Mouse (Mus musculus): ENCODE data around the gene Jaml. TPM values are rescaled to one million over a fixed set of nuclear protein-coding genes. Genes with fewer than 3 reads are reported as not detected.

The Jaml gene
- polyA plus RNA-seq, 1 experiment from 2014 or later = 80.6 TPM

- H3K4me2 ChIP-seq (replicated peaks) = no peak overlapping the region
- WGBS = 41% methylated on average over 9 of the region's 9 CpGs
Measured at GRCm38 (mm10) chr9:45116819-45117218, 37.8 kb downstream of the Jaml start.

DNA sequence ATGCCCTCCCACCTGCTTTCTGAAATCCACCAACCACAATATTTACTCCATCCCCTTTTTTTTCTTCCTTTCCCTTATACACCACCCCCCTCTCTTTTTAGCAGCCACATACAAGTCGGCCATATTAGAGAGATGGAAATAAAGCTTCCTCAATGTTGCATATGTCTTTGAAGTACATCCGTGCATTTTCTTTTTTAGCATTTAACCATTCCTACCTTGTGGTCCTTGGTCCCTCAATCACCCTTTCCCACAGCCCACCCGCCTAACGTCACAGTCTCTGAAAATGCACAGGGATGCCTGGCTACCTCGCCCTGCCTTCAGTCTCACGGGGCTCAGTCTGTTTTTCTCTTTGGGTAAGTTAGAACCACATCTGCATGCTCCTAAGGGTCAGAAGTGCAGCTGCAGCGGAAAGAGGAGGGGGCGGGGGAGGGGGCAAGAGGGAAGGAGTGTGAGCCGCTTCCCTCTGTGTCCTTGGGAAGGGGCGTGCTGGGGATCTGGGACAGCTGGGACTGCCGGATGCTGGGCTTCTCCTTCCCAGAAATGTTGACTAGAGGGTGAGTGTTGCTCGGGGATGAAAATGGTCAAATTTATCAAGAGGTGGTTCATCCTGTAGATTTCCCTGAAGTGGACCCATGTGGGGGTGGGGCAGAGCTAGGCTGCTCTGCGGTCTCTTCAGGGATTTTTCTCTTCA lies 38.9 kb downstream of the Jaml start, which contains the start of gene Scn2b:
Scn2b (plus strand) TSS at position 42 of the 691 bp plus-strand sequence.
- H3K36me3 ChIP-seq = no peaks in the 10 kb centered on the region

More at GRCm38 (mm10) chr9:45116819-45117218, 37.8 kb downstream of the Jaml start:
- no peak overlapping the region for H3K4me3 ChIP-seq (replicated peaks)
- H3K4me1 ChIP-seq (replicated peaks) = peaks cover 16% of the 10 kb centered on the region
- no peak overlapping the region for H3K27ac ChIP-seq
- ATAC-seq = no peak
- no peak overlapping the region for H3K9ac ChIP-seq
- H3K27me3 ChIP-seq (replicated peaks) = no peaks in the 10 kb centered on the region
- no peaks in the 10 kb centered on the region for H3K9me3 ChIP-seq
- no peaks in the 10 kb centered on the region for H3K36me3 ChIP-seq

GRCm38 (mm10) chr9:45118552-45118951 lies 39.6 kb downstream of the Jaml start:
- Histone ChIP-seq H3K9me3 (no peaks in the 10 kb centered on the region), H3K9ac (no peak overlapping the region; the same call in 1 of the 2 replicates), H3K4me2 (replicated peaks) (peak overlapping the region; percentile 62), H3K4me3 (replicated peaks) (peak overlapping the region; percentile 50), H3K27ac (no peak overlapping the region), H3K27me3 (replicated peaks) (no peaks in the 10 kb centered on the region), H3K4me1 (replicated peaks) (peaks cover 24% of the 10 kb centered on the region), H3K36me3 (no peaks in the 10 kb centered on the region)
- ATAC-seq = no peak
- 28% methylated on average over 10 of the region's 10 CpGs for WGBS

More for the DNA sequence above, 38.9 kb downstream of the Jaml start, which contains the start of gene Scn2b:
- no peaks in the 10 kb centered on the region for H3K9me3 ChIP-seq
- H3K4me2 ChIP-seq (replicated peaks) = peak within 1 kb of the TSS; percentile 62
- peak within 1 kb of the TSS; percentile 53 for H3K9ac ChIP-seq
- ATAC-seq = no peak
- peaks cover 24% of the 10 kb centered on the region for H3K4me1 ChIP-seq (replicated peaks)
- 2% methylated on average over 13 of the region's 13 CpGs for WGBS
- H3K4me3 ChIP-seq (replicated peaks) = peak within 1 kb of the TSS; percentile 50
- peak within 1 kb of the TSS; percentile 60; the same call in 1 of the 2 replicates for H3K27ac ChIP-seq
- no peaks in the 10 kb centered on the region for H3K27me3 ChIP-seq (replicated peaks)

- H3K9ac ChIP-seq = no peak overlapping the region
- H3K4me3 ChIP-seq (replicated peaks) = no peak overlapping the region
- no peaks in the 10 kb centered on the region for H3K9me3 ChIP-seq
- ATAC-seq = no peak
- WGBS = 95% methylated on average over 8 of the region's 8 CpGs
- H3K27me3 ChIP-seq (replicated peaks) = no peaks in the 10 kb centered on the region
- no peak overlapping the region for H3K27ac ChIP-seq
- peaks cover 24% of the 10 kb centered on the region for H3K4me1 ChIP-seq (replicated peaks)
- H3K36me3 ChIP-seq = no peaks in the 10 kb centered on the region
- no peak overlapping the region for H3K4me2 ChIP-seq (replicated peaks)
Measured at GRCm38 (mm10) chr9:45119316-45119953, 40.5 kb downstream of the Jaml start.

- no peaks in the 10 kb centered on the region for H3K36me3 ChIP-seq
- no peaks in the 10 kb centered on the region for H3K9me3 ChIP-seq
- H3K9ac ChIP-seq = no peak overlapping the region
- ATAC-seq = no peak
- 90% methylated on average over 14 of the region's 14 CpGs for WGBS
- peaks cover 24% of the 10 kb centered on the region for H3K4me1 ChIP-seq (replicated peaks)
- H3K4me3 ChIP-seq (replicated peaks) = no peak overlapping the region
- H3K27me3 ChIP-seq (replicated peaks) = no peaks in the 10 kb centered on the region
- no peak overlapping the region for H3K4me2 ChIP-seq (replicated peaks)
- no peak overlapping the region for H3K27ac ChIP-seq
Measured at GRCm38 (mm10) chr9:45119954-45120530, 41.1 kb downstream of the Jaml start.

- peaks cover 24% of the 10 kb centered on the region for H3K4me1 ChIP-seq (replicated peaks)
Measured at GRCm38 (mm10) chr9:45120567-45120966, 41.6 kb downstream of the Jaml start.

GRCm38 (mm10) chr9:45121001-45121400 lies 42.0 kb downstream of the Jaml start:
- Histone ChIP-seq H3K4me1 (replicated peaks) (peaks cover 24% of the 10 kb centered on the region), H3K4me2 (replicated peaks) (no peak overlapping the region), H3K9ac (no peak overlapping the region), H3K27me3 (replicated peaks) (no peaks in the 10 kb centered on the region), H3K9me3 (no peaks in the 10 kb centered on the region), H3K36me3 (no peaks in the 10 kb centered on the region), H3K27ac (no peak overlapping the region), H3K4me3 (replicated peaks) (no peak overlapping the region)
- 66% methylated on average over 6 of the region's 6 CpGs for WGBS
- no peak for ATAC-seq

More at GRCm38 (mm10) chr9:45120567-45120966, 41.6 kb downstream of the Jaml start:
- no peak for ATAC-seq
- Histone ChIP-seq H3K36me3 (no peaks in the 10 kb centered on the region), H3K27ac (no peak overlapping the region), H3K4me3 (replicated peaks) (no peak overlapping the region), H3K27me3 (replicated peaks) (no peaks in the 10 kb centered on the region), H3K9me3 (no peaks in the 10 kb centered on the region), H3K4me2 (replicated peaks) (no peak overlapping the region), H3K9ac (no peak overlapping the region)
- WGBS = 84% methylated on average over 6 of the region's 6 CpGs

DNA sequence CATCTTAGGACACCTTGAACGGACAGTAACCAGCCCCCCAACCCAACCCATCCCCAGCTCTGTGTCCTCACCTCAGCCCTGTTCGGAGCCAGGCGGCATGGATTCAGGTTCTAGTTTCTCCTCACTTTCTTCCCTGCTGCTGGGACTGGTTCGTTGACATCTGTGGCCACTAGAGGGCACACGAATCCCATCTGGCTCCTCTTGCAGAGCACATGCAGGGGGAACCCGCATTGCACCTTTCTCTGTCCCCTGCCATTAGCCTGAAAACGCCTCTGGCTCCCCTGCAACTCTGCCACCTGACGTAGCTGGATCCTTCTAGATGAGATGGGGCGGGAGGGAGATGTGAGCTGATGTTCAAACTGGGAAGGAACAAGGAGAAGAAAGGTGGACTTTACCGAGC lies 42.8 kb downstream of the Jaml start:
- H3K27ac ChIP-seq = peak overlapping the region; percentile 36; the same call in 1 of the 2 replicates
- H3K9ac ChIP-seq = no peak overlapping the region

DNA sequence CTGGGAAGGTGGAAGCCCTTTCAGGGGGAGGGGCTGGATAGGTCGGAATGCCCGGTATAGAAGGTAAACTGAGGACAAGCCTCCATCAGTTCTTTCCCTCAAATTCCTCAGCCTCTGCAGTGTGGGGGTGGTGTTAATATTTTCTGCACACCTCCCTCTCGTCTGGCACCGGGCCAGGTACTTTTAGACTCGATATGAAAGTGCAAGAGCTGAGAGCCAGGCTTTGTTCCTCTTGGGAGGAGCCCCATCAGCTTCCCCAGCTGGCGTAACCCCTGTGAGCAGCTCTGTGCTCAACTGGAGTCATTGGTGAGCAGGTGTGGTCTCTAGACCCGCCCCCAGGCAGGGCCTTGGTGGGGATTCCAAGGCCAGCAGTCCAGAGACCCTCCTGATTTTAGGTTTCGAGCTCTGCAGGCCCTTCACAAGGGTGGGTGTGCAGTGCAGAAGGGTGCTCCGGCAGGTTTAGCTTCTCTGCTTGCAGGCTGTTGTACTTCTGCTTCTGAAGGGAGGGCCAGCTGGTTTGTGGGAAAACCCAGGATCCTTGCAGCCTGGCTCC lies 43.3 kb downstream of the Jaml start:
- no peaks in the 10 kb centered on the region for H3K27me3 ChIP-seq (replicated peaks)
- H3K4me1 ChIP-seq (replicated peaks) = peaks cover 17% of the 10 kb centered on the region
- 0 out of 2 replicates have a peak overlapping the region, but pooled peaks have one; percentile 2 for H3K4me3 ChIP-seq (replicated peaks)
- peak overlapping the region; percentile 53 for H3K4me2 ChIP-seq (replicated peaks)
- H3K27ac ChIP-seq = peak overlapping the region; percentile 36
- WGBS = 26% methylated on average over 9 of the region's 9 CpGs
- H3K9me3 ChIP-seq = no peaks in the 10 kb centered on the region
- ATAC-seq = peak; percentile 82
- H3K36me3 ChIP-seq = no peaks in the 10 kb centered on the region
- H3K9ac ChIP-seq = no peak overlapping the region

More for the DNA sequence above, 42.8 kb downstream of the Jaml start:
- peaks cover 18% of the 10 kb centered on the region for H3K4me1 ChIP-seq (replicated peaks)
- WGBS = 4% methylated on average over 10 of the region's 10 CpGs
- no peaks in the 10 kb centered on the region for H3K36me3 ChIP-seq
- 0 out of 2 replicates have a peak overlapping the region, but pooled peaks have one; percentile 2 for H3K4me3 ChIP-seq (replicated peaks)
- ATAC-seq = peak; percentile 79
- no peaks in the 10 kb centered on the region for H3K27me3 ChIP-seq (replicated peaks)
- peak overlapping the region; percentile 53 for H3K4me2 ChIP-seq (replicated peaks)
- H3K9me3 ChIP-seq = no peaks in the 10 kb centered on the region

- H3K27ac ChIP-seq = no peak overlapping the region
- H3K9ac ChIP-seq = no peak overlapping the region
- no peaks in the 10 kb centered on the region for H3K9me3 ChIP-seq
- H3K27me3 ChIP-seq (replicated peaks) = 0 out of 2 replicates have a peak, but pooled peaks cover 3% of the 10 kb centered on the region
- ATAC-seq = no peak
- H3K4me1 ChIP-seq (replicated peaks) = peaks cover 9% of the 10 kb centered on the region
- 92% methylated on average over 14 of the region's 14 CpGs for WGBS
- H3K36me3 ChIP-seq = no peaks in the 10 kb centered on the region
- no peak overlapping the region for H3K4me3 ChIP-seq (replicated peaks)
- no peak overlapping the region for H3K4me2 ChIP-seq (replicated peaks)
Measured at GRCm38 (mm10) chr9:45125211-45125610, 46.2 kb downstream of the Jaml start.

GRCm38 (mm10) chr9:45126941-45127340 lies 48.0 kb downstream of the Jaml start:
- 62% methylated on average over 7 of the region's 7 CpGs for WGBS

DNA sequence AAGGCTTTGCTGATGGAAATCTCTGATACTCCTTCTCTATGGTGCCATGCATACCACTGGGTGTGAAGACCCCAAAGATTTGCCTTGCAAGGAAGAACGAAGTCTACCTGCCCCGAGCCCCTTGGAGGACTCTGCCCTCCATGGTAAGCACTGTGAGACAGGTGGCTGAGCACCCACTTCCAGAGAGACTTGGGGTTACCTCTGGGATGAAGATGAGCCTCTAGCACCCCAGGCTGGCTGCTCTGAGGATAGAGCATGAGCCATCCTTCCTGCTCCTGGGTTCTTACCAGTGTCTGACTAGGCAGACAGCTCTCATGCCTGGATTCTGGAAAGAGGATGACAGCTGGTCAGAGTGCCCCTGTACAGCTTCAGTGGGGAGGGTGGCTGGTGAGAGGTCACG lies 51.1 kb downstream of the Jaml start:
- no peak overlapping the region for H3K4me3 ChIP-seq (replicated peaks)

More at GRCm38 (mm10) chr9:45126941-45127340, 48.0 kb downstream of the Jaml start:
- Histone ChIP-seq H3K27ac (no peak overlapping the region), H3K27me3 (replicated peaks) (0 out of 2 replicates have a peak, but pooled peaks cover 3% of the 10 kb centered on the region), H3K9ac (no peak overlapping the region), H3K9me3 (no peaks in the 10 kb centered on the region), H3K36me3 (no peaks in the 10 kb centered on the region), H3K4me2 (replicated peaks) (no peak overlapping the region), H3K4me3 (replicated peaks) (no peak overlapping the region), H3K4me1 (replicated peaks) (peaks cover 7% of the 10 kb centered on the region)
- no peak for ATAC-seq

More for the DNA sequence above, 51.1 kb downstream of the Jaml start:
- Histone ChIP-seq H3K36me3 (no peaks in the 10 kb centered on the region), H3K27ac (no peak overlapping the region), H3K9me3 (no peaks in the 10 kb centered on the region), H3K4me1 (replicated peaks) (peaks cover 10% of the 10 kb centered on the region), H3K4me2 (replicated peaks) (no peak overlapping the region), H3K9ac (no peak overlapping the region), H3K27me3 (replicated peaks) (peaks cover 7% of the 10 kb centered on the region)
- ATAC-seq = no peak
- 83% methylated on average over 3 of the region's 3 CpGs for WGBS

Measured in intestine, embryonic 15.5 days (tissue).